Mouse (Mus musculus): ENCODE results near the gene Stx1b. TPM values are rescaled to one million over a fixed set of nuclear protein-coding genes. Genes with fewer than 3 reads are reported as not detected.

Stx1b gene
- total RNA-seq, 4 experiments from 2014 or later = 0.27 to 0.66 (median 0.51) TPM

GRCm38 (mm10) chr7:127817053-127817452 lies 7.3 kb downstream of the Stx1b start:
- no peak for DNase-seq (ENCODE audit: low spot score)

GRCm38 (mm10) chr7:127815954-127816821 lies 8.2 kb downstream of the Stx1b start:
- DNase-seq (ENCODE audit: low spot score) = peak; percentile 53

GRCm38 (mm10) chr7:127815116-127815665 lies 9.2 kb downstream of the Stx1b start:
- DNase-seq (ENCODE audit: low spot score) = no peak

- DNase-seq (ENCODE audit: low spot score) = peak; percentile 86
Measured at GRCm38 (mm10) chr7:127814241-127814921, 10.0 kb downstream of the Stx1b start.

- peak; percentile 36 for DNase-seq (ENCODE audit: low spot score)
Measured at GRCm38 (mm10) chr7:127813821-127814220, 10.5 kb downstream of the Stx1b start.

GRCm38 (mm10) chr7:127812292-127812691 lies 12.1 kb downstream of the Stx1b start:
- no peak for DNase-seq (ENCODE audit: low spot score)

GRCm38 (mm10) chr7:127811240-127811639 lies 13.1 kb downstream of the Stx1b start:
- no peak for DNase-seq (ENCODE audit: low spot score)

- DNase-seq (ENCODE audit: low spot score) = no peak
Measured at GRCm38 (mm10) chr7:127810650-127811049, 13.7 kb downstream of the Stx1b start.

GRCm38 (mm10) chr7:127809846-127810245 lies 14.5 kb downstream of the Stx1b start:
- no peak for DNase-seq (ENCODE audit: low spot score)

- DNase-seq (ENCODE audit: low spot score) = no peak
Measured at GRCm38 (mm10) chr7:127808821-127809220, 15.5 kb downstream of the Stx1b start.

- no peak for DNase-seq (ENCODE audit: low spot score)
Measured at GRCm38 (mm10) chr7:127802313-127802712, 22.0 kb downstream of the Stx1b start.

- no peak for DNase-seq (ENCODE audit: low spot score)
Measured at GRCm38 (mm10) chr7:127801010-127801621, 23.2 kb downstream of the Stx1b start.

- peak; percentile 94 for DNase-seq (ENCODE audit: low spot score)
Measured at GRCm38 (mm10) chr7:127800435-127801009, 23.8 kb downstream of the Stx1b start, which contains the start of gene Hsd3b7. Gene Hsd3b7, plus strand, starts transcription at chr7:127800604.

- no peak for DNase-seq (ENCODE audit: low spot score)
Measured at GRCm38 (mm10) chr7:127799738-127800137, 24.6 kb downstream of the Stx1b start.

GRCm38 (mm10) chr7:127799211-127799610 lies 25.1 kb downstream of the Stx1b start:
- DNase-seq (ENCODE audit: low spot score) = no peak

- DNase-seq (ENCODE audit: low spot score) = no peak
Measured at GRCm38 (mm10) chr7:127798591-127798990, 25.8 kb downstream of the Stx1b start.

GRCm38 (mm10) chr7:127797076-127797845 lies 27.1 kb downstream of the Stx1b start:
- DNase-seq (ENCODE audit: low spot score) = no peak

GRCm38 (mm10) chr7:127785308-127785707 lies 39.0 kb downstream of the Stx1b start, which contains the start of gene Gm49388:
Gene Gm49388, plus strand, starts transcription at chr7:127785608.
- DNase-seq (ENCODE audit: low spot score) = no peak

GRCm38 (mm10) chr7:127778350-127778749 lies 46.0 kb downstream of the Stx1b start:
- no peak for DNase-seq (ENCODE audit: low spot score)

GRCm38 (mm10) chr7:127777474-127778266 lies 46.7 kb downstream of the Stx1b start:
- no peak for DNase-seq (ENCODE audit: low spot score)
